Mouse (Mus musculus) cerebellum, adult 2 months (tissue): ENCODE measurements around the gene Acsl5.

Experiments used
- CTCF ChIP-seq: fragments of 200-500 bp; IDR thresholded peaks from 2 replicates; pipeline ENCODE4 v1.5.1; 2011; ENCODE audit warnings: low read depth, mild to moderate bottlenecking, control low read depth, low read length, moderate library complexity, borderline replicate concordance; ENCODE audit not compliant: insufficient read depth
- POLR2A ChIP-seq: fragments of 200-500 bp; IDR thresholded peaks from 2 replicates; pipeline ENCODE4 v1.6.1; 2011; ENCODE audit warnings: low read length, control low read depth, borderline replicate concordance; ENCODE audit not compliant: insufficient read depth

GRCm38 (mm10) chr19:55241186-55241645, 10.5 kb upstream of the Acsl5 start, which contains the start of gene Gucy2g:
- no peak for TF ChIP-seq CTCF
- TF ChIP-seq POLR2A, result no peak
